Mouse (Mus musculus) hematopoietic stem cell, adult 5-6 weeks (primary cell): ENCODE results near the gene St3gal4. TPM values are rescaled to one million over a fixed set of nuclear protein-coding genes. Genes with fewer than 3 reads are reported as not detected.

Experiments used
- ATAC-seq, 2 experiments: fragments of 125-278 bp in 1 of 2; replicated peaks in 1 of 2; 2 replicates each; pipeline ENCODE4 v1.8.0; 2016 to 2017; ENCODE audit warnings: inconsistent platforms in 2 of 2, mild to moderate bottlenecking in 2 of 2, moderate number of reproducible peaks in 2 of 2, low read depth in 1 of 2, moderate TSS enrichment in 1 of 2; ENCODE audit not compliant: low FRiP score in 2 of 2, poor library complexity in 2 of 2, severe bottlenecking in 2 of 2, insufficient read depth in 1 of 2, low TSS enrichment in 1 of 2
- total RNA-seq: library from RNA; stranded (forward); fragments of 172-1452, 232-1000 nt; gene quantifications from 2 replicates; pipeline ENCODE4 v1.2.3, GENCODE M21; 2017

The St3gal4 gene
- total RNA-seq, 1 experiment from 2014 or later: 36.1 TPM

DNA sequence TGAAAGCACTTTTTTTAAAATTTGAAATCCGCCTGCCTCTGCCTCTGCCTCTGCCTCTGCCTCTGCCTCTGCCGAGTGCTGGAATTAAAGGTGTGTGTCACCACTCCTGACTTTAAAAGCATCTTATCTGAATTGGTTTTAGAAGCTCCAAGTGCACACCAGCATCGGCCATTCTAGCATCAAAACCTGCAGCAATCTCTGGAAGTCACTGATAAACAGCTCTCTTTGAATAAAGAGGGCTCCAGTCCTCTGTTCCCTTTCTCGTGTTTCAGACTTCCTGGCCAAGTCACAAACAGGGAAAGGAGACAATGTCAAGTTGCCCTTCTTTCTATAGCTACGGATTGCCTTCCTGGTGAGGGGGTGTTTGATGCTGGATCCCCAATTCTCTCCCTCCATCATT, 79.2 kb downstream of the St3gal4 start:
- no peak for ATAC-seq

DNA sequence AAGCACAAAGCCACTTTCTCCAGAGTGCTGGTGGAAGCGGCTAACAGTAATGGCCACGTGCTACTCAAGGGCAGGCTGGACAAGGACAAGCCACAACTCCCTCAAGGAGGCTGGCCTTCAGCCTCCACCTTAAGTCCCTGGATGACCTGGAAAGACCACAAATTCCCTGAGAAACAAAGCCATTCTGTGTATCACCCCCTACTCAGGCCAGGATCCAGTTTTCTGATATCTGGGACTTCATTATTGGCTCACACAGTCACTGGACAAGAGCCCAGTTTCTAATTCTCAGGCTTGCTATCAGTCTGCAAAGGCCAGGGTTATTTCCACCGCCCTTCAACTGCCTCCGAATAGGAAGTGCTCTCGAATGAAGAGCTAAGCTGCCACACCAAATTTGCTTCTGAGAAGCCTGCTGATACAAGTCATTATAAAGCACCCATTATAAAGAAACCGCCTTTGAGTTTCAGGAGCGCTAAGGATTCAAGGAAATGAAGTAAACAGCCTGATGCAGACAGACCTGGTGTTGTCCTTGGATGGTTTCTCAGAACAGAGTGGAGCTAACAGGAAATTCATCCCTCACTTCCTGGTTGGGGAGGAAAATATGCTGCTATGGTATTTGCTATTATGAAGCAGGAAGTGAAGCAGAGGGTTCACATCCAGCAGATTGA, 80.0 kb downstream of the St3gal4 start:
- no peak for ATAC-seq

DNA sequence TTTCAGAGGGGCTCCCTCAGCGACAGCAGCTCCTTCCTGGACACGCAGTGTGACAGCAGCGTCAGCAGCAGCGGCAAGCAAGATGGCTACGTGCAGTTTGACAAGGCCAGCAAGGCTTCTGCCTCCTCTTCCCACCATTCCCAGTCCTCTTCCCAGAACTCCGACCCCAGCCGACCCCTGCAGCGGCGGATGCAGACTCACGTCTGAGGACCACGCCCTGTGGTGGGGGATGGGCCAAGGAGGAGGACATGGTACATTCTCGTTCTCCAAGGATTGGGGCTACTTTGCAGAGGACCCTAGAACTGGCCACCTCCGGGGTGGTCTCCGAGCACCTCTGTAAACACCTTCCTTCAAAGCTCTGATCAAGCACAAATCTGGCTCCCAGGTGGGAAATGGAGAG, 84.0 kb downstream of the St3gal4 start:
- ATAC-seq: no peak

DNA sequence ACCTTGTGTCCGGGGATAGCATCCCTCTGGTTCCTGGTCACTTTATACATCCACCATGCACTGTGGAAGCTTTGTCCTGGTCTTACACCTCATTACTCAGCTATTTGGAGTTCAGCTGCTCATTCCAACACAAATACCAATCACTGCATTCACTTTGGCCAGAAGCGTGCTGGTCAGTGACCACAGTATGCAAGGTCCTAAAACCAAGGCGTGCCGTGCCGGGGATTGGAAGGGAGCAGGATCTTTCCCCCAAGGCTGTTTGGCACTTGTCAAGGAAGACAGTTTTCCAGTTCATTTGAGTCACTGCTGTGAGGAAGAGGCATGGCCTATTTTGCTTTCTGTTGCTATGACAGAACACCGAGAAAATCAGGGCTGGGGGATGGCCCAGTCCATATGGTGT, 86.6 kb downstream of the St3gal4 start:
- ATAC-seq: no peak

DNA sequence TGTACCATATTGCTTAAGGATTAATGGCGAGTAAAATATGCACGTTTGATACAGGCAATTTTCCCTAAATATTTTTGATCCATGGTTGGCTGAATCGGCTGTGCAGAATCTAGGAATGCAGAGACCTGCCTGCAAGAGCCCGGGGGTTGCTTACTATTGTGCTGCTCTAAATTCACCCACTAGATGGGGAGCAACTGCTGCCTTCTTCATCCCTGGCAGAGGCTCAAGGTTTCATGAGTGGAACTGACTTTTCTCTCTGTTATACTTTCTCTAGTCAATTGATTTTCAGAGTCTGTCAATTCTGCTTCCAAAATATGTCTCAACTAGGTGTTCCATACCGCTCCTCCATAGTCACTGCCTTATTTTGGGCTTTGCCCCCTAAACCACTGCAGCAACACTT, 88.2 kb downstream of the St3gal4 start:
- ATAC-seq: peak in 1 of 2 experiments; percentile 32; a peak in 1 of 4 replicates

DNA sequence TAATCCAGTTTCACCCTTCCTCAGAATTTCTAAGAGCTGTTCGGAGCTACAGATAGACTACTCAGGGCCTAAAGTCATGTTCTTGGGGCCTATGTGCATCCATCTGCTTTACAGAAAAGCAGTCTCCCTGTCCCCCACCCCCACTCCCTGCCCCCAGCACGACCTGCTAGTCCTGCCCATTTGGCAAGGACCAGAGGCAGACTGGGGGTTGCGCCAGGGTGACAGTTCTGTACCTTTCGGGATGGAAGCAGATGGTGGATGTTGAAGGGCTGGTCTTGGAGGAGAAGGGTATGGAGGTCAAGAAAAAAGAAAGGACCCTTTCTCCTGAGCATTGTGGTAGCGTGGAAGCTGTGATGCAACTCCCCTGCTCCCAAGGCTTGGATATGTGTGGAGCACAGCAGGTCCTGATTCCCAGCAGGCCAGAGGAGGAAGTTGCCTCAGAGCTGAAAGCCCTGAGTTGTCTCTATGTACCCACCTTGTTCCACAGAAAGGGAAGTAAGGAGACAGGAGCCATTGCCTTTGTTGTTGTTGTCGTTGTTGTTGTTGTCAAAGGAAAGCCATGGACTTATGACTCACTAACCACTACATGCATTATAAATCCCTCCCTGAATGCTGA, 91.6 kb downstream of the St3gal4 start:
- no peak for ATAC-seq

DNA sequence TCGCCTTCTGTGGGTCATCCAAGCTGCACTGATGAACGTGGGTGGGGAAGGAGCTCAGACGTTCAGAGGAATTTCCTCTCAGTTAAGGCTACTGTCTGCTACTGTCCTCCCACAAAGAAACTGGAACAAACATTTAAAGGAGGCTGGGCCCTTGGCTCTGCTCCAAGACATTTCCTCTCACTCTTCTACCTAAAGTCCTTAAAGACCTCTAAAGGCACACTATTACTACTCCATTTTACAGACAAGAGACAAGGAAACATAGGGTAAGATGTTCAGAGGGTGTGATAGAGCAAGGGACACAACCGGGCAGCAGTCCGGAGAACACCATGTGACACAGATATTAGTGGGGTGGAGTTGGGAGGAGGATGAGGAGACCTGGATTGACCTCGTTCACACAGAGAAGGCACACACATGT, 92.2 kb downstream of the St3gal4 start:
- ATAC-seq: no peak

DNA sequence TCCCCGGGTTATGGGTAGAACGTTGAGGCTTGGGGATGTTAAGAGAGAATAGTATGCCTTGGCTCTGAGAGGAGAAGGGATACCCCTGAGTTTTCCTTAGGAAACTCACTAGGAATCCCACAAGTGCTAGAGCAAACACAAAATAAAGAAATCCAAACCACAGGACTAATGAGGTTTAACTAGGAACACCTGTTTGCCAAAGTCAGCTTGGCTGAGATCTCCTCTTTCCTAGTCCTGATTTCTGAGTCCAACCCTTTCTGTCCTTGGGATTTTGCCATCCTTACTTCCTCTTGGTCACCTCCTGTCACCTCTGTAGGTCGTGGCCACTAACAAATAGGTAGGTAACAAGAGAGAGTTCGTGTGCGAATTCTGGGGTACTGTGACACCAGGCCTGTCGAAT, 92.8 kb downstream of the St3gal4 start:
- ATAC-seq: no peak

DNA sequence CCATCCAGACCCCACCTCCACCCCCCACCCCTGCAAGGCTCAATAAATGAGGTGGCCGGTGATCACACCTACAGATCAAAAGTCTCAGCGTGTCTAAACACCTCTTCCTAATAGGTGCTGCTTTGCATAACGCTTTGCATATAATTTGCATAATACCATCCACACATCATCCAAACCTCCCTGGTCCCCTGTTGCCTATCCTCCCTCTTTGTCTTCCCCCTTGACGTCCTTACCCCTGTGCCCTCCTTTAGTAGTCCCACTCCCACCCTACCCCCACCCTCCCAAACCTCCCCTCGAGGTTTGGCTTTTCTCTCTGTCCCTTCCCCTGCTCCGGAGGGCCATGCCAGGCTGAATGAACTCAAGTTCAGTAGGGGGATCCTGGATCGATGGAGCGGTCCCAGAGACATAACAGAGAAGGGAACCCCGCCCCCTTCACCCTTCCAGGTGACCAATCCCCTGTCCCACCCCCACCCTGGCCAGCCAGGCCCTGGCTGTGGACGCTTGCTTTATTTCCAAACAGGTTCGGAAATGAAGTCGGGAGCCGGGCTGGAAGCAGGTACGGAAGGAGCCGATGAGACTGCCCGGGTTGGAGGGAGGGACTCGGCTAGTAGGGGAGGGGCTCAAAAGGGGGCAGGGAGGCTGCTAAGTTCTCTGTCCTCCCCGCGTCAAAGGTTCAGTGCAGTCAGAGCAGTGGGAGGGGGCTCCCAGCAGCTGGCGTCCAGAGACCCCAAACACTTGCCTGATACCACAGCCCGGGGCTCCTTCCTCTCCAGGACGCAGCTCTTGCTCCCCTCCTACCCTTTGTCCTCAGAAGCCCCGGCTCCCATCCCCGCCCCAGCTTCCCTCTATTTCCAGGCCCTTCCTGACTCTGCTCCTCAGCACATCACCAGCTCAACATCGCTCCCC, 94.2 kb downstream of the St3gal4 start:
- ATAC-seq: no peak

DNA sequence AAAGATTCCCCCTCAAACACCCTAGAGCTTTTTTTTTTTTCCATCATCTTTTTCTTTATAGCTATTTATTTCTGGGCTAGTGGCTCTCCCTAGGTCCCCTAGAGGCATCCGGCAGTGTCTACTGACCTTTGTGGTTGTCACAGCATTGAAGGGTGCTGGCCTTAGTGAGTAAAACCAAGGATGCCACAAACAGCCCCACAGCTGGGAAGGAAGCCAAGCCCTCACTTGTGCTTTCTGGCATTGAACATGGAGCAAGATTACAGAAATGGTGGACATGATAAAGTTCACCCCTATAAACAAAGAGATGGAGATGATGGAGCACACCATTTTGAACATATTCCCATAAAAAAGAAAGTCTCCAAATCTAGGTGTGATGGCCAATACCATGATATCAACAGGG, 97.3 kb downstream of the St3gal4 start:
- no peak for ATAC-seq

DNA sequence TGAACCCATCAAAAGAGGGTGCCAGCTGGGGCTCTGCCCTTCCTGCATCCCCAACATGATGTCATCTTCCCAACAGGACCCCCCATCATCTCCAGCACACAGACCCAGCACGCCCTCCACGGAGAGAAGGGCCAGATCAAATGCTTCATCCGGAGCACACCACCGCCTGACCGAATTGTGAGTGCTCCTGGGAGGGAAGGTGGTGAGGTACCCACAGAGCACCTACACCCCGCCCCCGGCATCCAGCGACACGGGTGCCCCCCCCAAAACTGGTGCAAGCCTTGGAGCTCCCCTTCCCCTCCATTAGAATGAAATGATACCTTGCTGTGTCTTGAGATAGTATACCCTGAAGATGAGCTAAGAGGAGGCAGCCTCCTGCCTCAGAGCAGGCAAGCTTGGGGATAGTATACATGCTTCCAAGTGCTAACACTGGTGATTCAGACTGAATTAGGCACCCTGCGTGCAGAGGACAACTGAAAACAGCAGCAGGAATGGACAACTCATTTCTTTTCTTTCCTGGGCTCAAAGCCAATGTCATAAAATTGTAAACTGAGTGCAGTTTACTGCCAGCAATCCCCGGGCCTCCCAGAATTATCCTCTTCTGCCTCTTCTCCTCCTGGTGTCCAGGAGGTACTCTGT, 98.9 kb downstream of the St3gal4 start:
- no peak for ATAC-seq

DNA sequence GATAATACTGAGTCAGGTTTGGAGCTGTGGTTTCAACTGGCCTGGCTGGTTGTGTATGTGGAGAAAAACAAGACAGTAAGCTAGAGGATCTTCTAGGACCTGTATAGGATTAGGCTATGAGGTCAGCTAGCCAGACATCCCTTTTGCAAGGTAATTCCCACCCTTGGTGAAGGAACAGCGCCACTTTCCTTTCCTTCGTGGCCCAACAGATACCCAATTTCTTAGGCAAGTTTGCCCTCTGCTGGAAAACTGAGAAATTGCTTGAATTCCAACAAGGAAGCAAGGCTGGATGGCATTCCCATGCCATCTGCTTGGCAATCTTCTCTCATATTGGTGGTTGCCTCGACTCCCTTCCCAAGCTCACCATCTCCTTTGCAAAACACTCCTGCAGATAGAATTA, 99.7 kb downstream of the St3gal4 start:
- ATAC-seq: no peak

DNA sequence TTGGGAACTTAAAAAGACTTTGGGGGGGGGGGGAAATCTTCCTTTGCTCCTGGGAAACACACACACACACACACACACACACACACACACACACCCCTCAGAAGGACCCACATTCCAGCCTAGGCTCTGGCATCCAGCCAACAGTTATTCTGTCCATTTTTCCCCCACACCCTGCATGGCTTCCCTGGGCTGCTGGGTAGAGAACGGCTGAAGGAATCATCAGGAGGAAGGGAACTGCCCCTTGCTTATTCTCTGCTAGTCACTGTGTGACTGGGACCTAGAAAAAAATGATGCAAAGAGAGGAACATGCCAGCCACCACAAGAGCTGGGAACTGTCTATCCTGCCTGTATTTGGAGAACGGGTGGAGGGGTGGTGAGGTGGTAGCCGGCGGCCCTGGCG, 101.0 kb downstream of the St3gal4 start:
- no peak for ATAC-seq

DNA sequence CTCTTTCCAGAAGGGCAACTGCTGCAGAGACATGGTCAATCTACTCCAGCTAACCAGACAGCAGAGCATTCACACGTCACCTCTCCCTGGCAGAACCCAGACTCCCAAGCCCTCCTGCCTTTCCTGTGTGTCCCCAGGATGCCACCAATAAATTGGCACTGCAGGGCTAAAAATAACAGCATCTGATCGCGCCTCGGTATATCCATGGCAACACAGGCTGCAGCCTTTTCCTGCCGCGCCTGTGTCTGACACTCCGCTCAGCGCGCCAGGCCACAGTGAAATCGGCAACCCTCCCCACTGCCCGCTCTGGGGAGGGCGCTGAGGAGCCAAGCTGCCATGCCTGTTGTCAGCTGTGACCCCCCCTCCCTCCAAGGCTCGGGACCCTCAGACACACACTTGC, 101.5 kb downstream of the St3gal4 start:
- ATAC-seq: peak; percentile 30 to 54; a peak in 3 of 4 replicates

DNA sequence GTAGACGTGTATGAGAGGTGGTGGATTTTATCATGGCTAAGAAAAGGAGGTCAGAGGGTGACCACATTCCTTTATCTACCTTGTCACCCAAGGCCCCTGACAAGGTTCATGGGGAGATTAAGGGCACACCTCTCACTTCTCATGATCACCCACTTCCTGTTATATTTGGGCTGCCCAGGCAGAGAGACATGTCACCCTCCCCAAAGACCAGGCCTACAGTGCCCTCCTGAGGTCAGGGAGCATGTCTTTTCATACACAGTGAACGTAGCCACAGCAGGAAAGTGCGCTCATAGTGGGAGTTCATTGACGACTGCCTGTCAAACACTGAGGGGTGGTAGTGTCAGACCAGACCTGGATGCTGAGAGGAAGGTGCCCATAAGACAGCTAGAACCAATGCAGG, 102.3 kb downstream of the St3gal4 start:
- peak; percentile 77 to 90 for ATAC-seq

DNA sequence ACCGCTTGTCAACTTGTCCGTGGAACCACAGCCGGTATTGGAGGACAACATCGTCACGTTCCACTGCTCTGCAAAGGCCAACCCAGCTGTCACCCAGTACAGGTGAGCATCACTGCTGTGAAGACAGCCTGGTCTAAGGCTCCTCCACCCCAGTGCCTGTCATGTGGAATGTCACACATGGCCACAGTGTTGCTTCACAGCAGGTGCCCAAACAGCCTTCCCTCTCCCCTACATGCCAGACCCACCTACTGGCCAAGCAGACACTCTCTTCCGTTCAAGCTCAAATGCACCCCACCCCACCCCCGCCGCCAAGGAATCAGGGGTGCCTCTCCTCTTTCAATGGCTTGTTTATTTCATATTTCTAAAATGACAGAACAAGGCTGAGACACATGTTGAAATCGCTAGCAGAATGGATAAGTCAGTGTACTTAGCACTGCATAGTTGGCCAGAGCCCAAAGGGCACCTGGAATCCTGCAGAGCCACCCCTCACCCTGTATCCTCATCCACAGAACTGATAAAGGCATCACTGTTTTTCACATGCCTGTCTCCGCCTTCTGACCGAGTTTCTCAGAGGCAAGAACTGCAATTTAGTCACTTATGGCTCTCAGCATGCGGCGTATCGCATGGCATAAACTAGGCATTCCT, 111.2 kb downstream of the St3gal4 start:
- ATAC-seq: no peak

DNA sequence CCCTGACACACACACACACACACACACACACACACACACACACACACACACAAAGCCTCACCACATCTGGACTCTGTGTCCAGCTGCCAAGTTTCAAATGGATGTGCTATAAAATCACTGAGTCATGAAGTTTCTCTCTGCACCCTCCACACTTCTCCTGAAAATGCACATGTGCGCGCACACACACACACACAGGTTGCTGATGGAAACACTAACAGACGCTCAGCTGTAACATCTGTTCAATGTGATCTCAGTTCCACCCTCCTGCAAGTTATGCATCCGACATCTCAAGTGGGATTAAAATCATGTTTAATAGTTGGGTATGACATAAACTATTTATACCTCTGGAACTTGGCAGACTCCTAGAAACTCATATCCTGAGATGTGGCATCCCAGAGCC, 115.0 kb downstream of the St3gal4 start:
- ATAC-seq: no peak
